Mouse (Mus musculus) liver, adult 2 months (tissue): ENCODE results near the gene Katnal1.

ENCODE experiments used
- CTCF ChIP-seq: fragments of 200-500 bp; IDR thresholded peaks from 2 replicates; pipeline ENCODE4 v1.5.1; 2011; ENCODE audit warnings: low read depth, low read length, control low read depth
- POLR2A ChIP-seq: fragments of 200-500 bp; IDR thresholded peaks from 2 replicates; pipeline ENCODE4 v1.6.1; 2011; ENCODE audit warnings: low read length, control low read depth; ENCODE audit not compliant: insufficient read depth; ENCODE audit errors: extremely low read depth

DNA sequence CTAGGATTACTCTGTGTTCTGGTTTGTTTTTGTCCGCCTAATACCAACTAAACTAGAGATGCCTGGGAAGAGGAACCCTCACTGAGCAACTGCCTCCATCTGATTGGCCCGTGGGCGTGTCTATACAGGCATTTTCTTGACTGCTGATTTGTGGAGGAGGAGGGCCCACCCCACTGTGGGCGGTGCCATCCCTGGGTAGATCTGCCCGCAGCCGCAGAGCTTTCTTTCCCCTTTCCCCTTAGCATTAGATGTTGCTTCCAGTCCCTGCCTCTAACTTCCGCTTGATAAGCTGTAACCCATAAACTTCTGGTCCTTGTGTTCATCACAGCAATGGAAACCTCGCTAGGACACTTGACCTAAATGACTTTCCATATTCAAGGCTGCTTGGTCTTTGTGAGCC, 92.1 kb downstream of the Katnal1 start:
- TF ChIP-seq POLR2A (no peak), CTCF (no peak)
